Mouse (Mus musculus): ENCODE measurements around the gene Pramef8. TPM values are rescaled to one million over a fixed set of nuclear protein-coding genes. Genes with fewer than 3 reads are reported as not detected.
"Not testable (repeated sequence)": the region's sequence is repeated elsewhere in the genome, so short reads cannot be mapped to it uniquely, and the experiment has no call there.

Gene Pramef8
- polyA plus RNA-seq, 1 experiment from 2014 or later, result 13.7 TPM

DNA sequence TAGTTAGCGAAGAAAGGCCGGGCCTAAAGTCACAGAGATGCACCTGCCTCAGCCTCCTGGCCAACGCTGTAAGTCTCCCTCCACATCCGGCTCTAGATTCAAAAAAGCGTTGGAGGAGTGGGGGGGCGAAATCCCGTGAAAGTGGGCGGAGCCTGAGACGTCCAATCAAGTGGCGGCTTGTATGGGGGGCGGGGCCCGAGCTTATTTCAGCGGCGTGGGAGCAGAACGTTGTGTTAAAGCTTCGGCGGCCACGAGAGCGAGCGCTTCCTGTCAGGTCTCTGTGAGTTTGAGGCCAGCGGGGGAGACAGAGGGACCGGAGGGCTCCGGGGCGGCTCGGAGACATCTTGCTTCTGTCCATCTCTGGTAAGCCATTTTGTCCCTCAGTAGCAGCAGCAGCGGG, 18.0 kb upstream of the Pramef8 start, which contains the start of gene Pramel1:
Gene Pramel1, plus strand, starts transcription at position 248 of the 400 bp plus-strand sequence.
- Histone ChIP-seq H3K9me3 (replicated peaks; ENCODE audit: control insufficient read depth, low read length) (no peaks in the 10 kb centered on the region), H3K36me3 (ENCODE audit: control insufficient read depth, insufficient read depth, low read length) (no peaks in the 10 kb centered on the region), H3K27me3 (ENCODE audit: control insufficient read depth, insufficient read depth, low read length) (no peaks in the 10 kb centered on the region; the same call in 1 of the 2 replicates), H3K4me3 (ENCODE audit: low read depth, low read length) (no peak within 1 kb of the TSS), H3K4me1 (ENCODE audit: control insufficient read depth, insufficient read depth, low read length) (no peaks in the 10 kb centered on the region), H3K9ac (ENCODE audit: low read depth, low read length) (no peak within 1 kb of the TSS), H3K4me2 (no peak within 1 kb of the TSS), H3K27ac (ENCODE audit: low read depth, low read length) (no peak within 1 kb of the TSS)
- ATAC-seq (replicated peaks; ENCODE audit: insufficient number of reproducible peaks, low FRiP score, low TSS enrichment), result no peak
- 64% methylated on average over 26 of the region's 26 CpGs for WGBS (ENCODE audit: insufficient replicate concordance)

DNA sequence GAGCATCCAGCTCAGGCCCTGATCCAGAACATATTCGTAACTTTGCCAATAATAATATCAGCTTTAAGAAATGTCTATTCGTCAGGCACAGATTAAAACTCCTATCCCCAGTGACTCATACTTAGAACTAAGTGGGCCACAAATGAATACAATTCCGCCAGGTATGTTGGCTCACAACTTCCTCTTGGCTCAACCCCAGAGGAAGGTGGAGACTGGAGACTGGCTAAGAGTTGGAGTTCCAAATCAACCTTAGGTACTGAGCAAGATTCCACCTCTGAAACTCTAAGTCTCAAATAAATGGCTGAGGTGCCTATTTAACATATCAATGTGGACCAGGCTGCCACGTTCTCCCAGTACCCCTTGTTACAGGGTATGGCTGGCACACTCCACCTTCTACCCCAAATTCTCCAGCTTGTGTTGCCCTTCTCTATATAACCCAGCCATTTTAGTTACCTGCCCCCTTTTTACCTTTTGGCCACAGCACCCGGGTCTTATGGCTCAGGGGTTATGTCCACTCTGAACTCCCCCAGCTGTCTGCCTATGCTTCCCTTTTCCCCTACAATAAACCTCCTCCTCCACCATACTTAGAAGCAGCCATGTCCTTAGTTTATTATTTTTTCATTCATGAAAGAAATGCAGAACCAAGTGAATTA, 534 bp upstream of the Pramef8 start:
- Histone ChIP-seq H3K36me3 (ENCODE audit: control insufficient read depth, insufficient read depth, low read length) (peaks cover 13% of the 10 kb centered on the region), H3K9me3 (replicated peaks; ENCODE audit: control insufficient read depth, low read length) (no peaks in the 10 kb centered on the region), H3K27me3 (ENCODE audit: control insufficient read depth, insufficient read depth, low read length) (no peaks in the 10 kb centered on the region), H3K4me3 (ENCODE audit: low read depth, low read length) (peak overlapping the region; percentile 58), H3K4me2 (peak overlapping the region; percentile 67), H3K27ac (ENCODE audit: low read depth, low read length) (no peak overlapping the region), H3K4me1 (ENCODE audit: control insufficient read depth, insufficient read depth, low read length) (no peaks in the 10 kb centered on the region), H3K9ac (ENCODE audit: low read depth, low read length) (0 out of 2 replicates have a peak overlapping the region, but pooled peaks have one; percentile 61)
- no peak; the same call in 1 of the 2 replicates for ATAC-seq (replicated peaks; ENCODE audit: insufficient number of reproducible peaks, low FRiP score, low TSS enrichment)
- WGBS (ENCODE audit: insufficient replicate concordance), result 74% methylated on average over 5 of the region's 5 CpGs

DNA sequence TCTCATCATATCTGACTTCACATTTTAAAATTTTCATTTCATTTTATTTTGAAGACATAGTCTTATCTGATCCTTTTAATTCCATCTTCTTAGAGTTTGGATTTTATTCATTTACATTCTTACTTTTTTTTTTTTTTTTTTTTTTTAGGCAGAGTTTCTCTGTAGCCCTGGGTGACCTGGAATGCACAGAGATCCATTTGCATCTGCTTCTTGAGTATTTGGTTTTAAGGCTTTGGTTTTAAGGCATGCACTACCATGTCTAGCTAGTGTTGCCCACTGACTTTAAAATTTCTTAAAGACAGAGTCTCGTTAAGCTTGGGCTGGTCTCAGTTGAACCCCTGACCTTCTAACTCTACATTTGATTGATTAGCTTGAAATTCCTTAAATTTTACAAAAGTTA, 1.4 kb downstream of the Pramef8 start:
- Histone ChIP-seq H3K4me1 (ENCODE audit: control insufficient read depth, insufficient read depth, low read length) (no peaks in the 10 kb centered on the region), H3K27me3 (ENCODE audit: control insufficient read depth, insufficient read depth, low read length) (no peaks in the 10 kb centered on the region), H3K4me2 (no peak overlapping the region), H3K9ac (ENCODE audit: low read depth, low read length) (no peak overlapping the region), H3K27ac (ENCODE audit: low read depth, low read length) (no peak overlapping the region), H3K4me3 (ENCODE audit: low read depth, low read length) (no peak overlapping the region), H3K9me3 (replicated peaks; ENCODE audit: control insufficient read depth, low read length) (no peaks in the 10 kb centered on the region), H3K36me3 (ENCODE audit: control insufficient read depth, insufficient read depth, low read length) (peaks cover 29% of the 10 kb centered on the region)
- ATAC-seq (replicated peaks; ENCODE audit: insufficient number of reproducible peaks, low FRiP score, low TSS enrichment), result no peak
- 77% methylated on average over 1 of the region's 1 CpGs for WGBS (ENCODE audit: insufficient replicate concordance)

DNA sequence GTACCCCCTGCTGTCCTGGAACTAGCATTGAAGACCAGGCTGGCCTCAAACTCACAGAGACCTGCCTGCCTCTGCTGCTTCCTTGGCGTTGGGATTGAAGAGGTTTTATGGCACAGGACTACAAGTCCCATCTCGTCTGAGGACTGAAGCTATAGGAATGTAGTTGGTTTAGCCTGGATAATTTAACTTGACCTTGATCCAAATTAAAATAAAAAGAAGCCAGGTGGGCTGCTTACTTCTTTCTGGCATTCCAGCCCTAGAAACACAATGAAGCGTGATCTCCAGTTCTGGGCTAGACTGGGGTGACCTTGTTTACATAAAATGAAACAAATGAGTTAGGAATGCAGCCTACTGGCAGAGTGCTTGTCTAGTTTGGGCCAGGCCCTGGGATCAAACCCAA, 1.9 kb downstream of the Pramef8 start:
- Histone ChIP-seq H3K9ac (ENCODE audit: low read depth, low read length) (no peak overlapping the region), H3K27me3 (ENCODE audit: control insufficient read depth, insufficient read depth, low read length) (no peaks in the 10 kb centered on the region), H3K4me2 (no peak overlapping the region), H3K27ac (ENCODE audit: low read depth, low read length) (no peak overlapping the region), H3K4me3 (ENCODE audit: low read depth, low read length) (no peak overlapping the region), H3K36me3 (ENCODE audit: control insufficient read depth, insufficient read depth, low read length) (peaks cover 33% of the 10 kb centered on the region), H3K9me3 (replicated peaks; ENCODE audit: control insufficient read depth, low read length) (no peaks in the 10 kb centered on the region), H3K4me1 (ENCODE audit: control insufficient read depth, insufficient read depth, low read length) (no peaks in the 10 kb centered on the region)
- WGBS (ENCODE audit: insufficient replicate concordance), result 88% methylated on average over 3 of the region's 3 CpGs
- no peak for ATAC-seq (replicated peaks; ENCODE audit: insufficient number of reproducible peaks, low FRiP score, low TSS enrichment)

GRCm38 (mm10) chr4:143426770-143427169, 14.5 kb downstream of the Pramef8 start:
- not testable (repeated sequence) for H3K27me3 ChIP-seq (ENCODE audit: control insufficient read depth, insufficient read depth, low read length); H3K4me1 ChIP-seq (ENCODE audit: control insufficient read depth, insufficient read depth, low read length); H3K4me2 ChIP-seq; H3K4me3 ChIP-seq (ENCODE audit: low read depth, low read length); H3K9ac ChIP-seq (ENCODE audit: low read depth, low read length); H3K27ac ChIP-seq (ENCODE audit: low read depth, low read length); H3K9me3 ChIP-seq (replicated peaks; ENCODE audit: control insufficient read depth, low read length); ATAC-seq (replicated peaks; ENCODE audit: insufficient number of reproducible peaks, low FRiP score, low TSS enrichment); H3K36me3 ChIP-seq (ENCODE audit: control insufficient read depth, insufficient read depth, low read length)
- 59% methylated on average over 5 of the region's 5 CpGs for WGBS (ENCODE audit: insufficient replicate concordance)

DNA sequence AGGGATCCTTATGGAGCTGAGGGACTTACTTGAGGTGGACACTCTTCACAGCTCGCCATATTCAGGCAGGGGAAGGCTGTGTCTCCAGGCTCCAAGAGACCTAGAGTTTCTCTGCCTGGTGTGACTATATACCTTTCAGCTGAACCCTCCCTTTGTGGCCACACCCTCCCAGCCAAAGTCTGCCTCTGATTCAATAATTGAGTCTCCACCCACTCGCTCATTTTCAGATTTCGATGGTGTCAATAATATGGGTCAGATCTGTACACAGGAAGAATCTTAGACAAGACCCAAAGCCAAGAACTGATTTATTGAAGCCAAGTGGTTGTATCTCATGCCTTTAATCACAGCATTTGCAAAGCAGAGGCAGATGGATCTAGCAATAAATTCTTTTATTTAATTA, 38.0 kb downstream of the Pramef8 start, which contains the start of gene Oog4:
Gene Oog4, minus strand, starts transcription at position 101 of the 400 bp plus-strand sequence.
- no peak for ATAC-seq (replicated peaks; ENCODE audit: insufficient number of reproducible peaks, low FRiP score, low TSS enrichment)
- no peak within 1 kb of the TSS for H3K4me3 ChIP-seq (ENCODE audit: low read depth, low read length)
- H3K36me3 ChIP-seq (ENCODE audit: control insufficient read depth, insufficient read depth, low read length), result no peaks in the 10 kb centered on the region
- whole genome bisulfite sequencing (ENCODE audit: insufficient replicate concordance), result 79% methylated on average over 3 of the region's 3 CpGs
- H3K4me1 ChIP-seq (ENCODE audit: control insufficient read depth, insufficient read depth, low read length), result no peaks in the 10 kb centered on the region
- no peaks in the 10 kb centered on the region for H3K27me3 ChIP-seq (ENCODE audit: control insufficient read depth, insufficient read depth, low read length)
- H3K9ac ChIP-seq (ENCODE audit: low read depth, low read length), result no peak within 1 kb of the TSS
- no peaks in the 10 kb centered on the region for H3K9me3 ChIP-seq (replicated peaks; ENCODE audit: control insufficient read depth, low read length)
- H3K27ac ChIP-seq (ENCODE audit: low read depth, low read length), result no peak within 1 kb of the TSS
- no peak within 1 kb of the TSS for H3K4me2 ChIP-seq

Other genes with a start within 250 kb of the Pramef8 start
- 8.1 and 11.0 TPM in 2 replicates for gene Prdm2, start 199.4 kb upstream of the Pramef8 start, polyA plus RNA-seq (2014; fragmentation: Nextera tagmentation; extraction: Ambion mirVana)
- gene Pdpn, start 112.9 kb upstream of the Pramef8 start, polyA plus RNA-seq (2014; fragmentation: Nextera tagmentation; extraction: Ambion mirVana), result 28.4 and 29.1 TPM in 2 replicates
- 0.23 TPM in 1 of 2 replicates, not detected in the other for gene Lrrc38, start 62.7 kb upstream of the Pramef8 start, polyA plus RNA-seq (2014; fragmentation: Nextera tagmentation; extraction: Ambion mirVana)
- not detected in 2 replicates for gene Pramel1, start 18.0 kb upstream of the Pramef8 start, polyA plus RNA-seq (2014; fragmentation: Nextera tagmentation; extraction: Ambion mirVana)
- gene Oog4, start 37.9 kb downstream of the Pramef8 start, polyA plus RNA-seq (2014; fragmentation: Nextera tagmentation; extraction: Ambion mirVana), result not detected in 2 replicates
- not detected in 2 replicates for gene Gm13043, start 98.9 kb downstream of the Pramef8 start, polyA plus RNA-seq (2014; fragmentation: Nextera tagmentation; extraction: Ambion mirVana)
- gene Gm13040, start 123.5 kb downstream of the Pramef8 start, polyA plus RNA-seq (2014; fragmentation: Nextera tagmentation; extraction: Ambion mirVana), result not detected in 2 replicates
- gene BC080695, start 139.3 kb downstream of the Pramef8 start, polyA plus RNA-seq (2014; fragmentation: Nextera tagmentation; extraction: Ambion mirVana), result not detected in 2 replicates
- gene Gm13057, start 139.3 kb downstream of the Pramef8 start, polyA plus RNA-seq (2014; fragmentation: Nextera tagmentation; extraction: Ambion mirVana), result not detected in 2 replicates
- gene Gm13083, start 202.6 kb downstream of the Pramef8 start, polyA plus RNA-seq (2014; fragmentation: Nextera tagmentation; extraction: Ambion mirVana), result not detected in 2 replicates
- not detected in 2 replicates for gene Gm13088, start 244.8 kb downstream of the Pramef8 start, polyA plus RNA-seq (2014; fragmentation: Nextera tagmentation; extraction: Ambion mirVana)

Data from heart, embryonic 11.5 days (tissue).